Mouse (Mus musculus): Measurements from ENCODE around the gene Glis3.

Gene Glis3

GRCm38 (mm10) chr19:28527446-28527845 is 152.4 kb downstream of the Glis3 start:
- no peak for DNase-seq

DNA sequence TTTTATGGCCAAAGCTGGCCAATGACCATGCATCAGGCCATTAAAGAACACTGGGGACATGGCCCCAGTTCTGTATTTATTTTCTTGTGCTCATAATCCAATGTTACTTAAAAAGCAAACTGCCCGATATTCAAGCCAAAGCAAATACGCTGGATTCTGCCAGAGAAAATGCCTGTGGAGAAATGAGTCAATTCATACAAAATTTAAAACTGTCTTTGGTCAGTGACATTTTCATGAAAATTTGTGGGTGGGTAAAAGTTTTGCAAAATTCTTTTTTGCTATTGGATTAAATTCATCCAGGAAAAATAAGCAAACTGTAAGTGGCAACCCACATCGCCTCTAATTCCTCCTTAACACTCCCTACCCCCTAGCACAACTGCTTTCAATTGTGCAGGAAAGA is 154.5 kb downstream of the Glis3 start:
- DNase-seq: no peak

DNA sequence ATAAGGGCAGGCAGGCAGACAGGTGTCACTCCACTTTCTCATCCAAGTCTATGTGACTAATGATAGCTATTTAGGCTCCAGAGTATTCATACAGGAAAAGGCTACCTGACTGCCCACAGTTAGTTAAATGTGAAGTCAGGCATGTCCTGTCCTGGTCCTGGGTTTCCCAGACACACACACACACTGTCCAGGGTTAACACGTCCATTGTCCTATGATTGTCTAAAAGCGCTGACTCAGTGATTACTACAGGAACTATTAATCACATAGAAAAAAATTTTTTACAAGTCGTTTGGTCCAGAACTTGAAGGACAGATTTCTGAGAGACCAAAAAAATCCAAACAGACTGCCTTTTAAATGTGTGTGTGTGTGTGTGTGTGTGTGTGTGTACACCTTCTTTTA is 157.6 kb downstream of the Glis3 start:
- no peak for DNase-seq

DNA sequence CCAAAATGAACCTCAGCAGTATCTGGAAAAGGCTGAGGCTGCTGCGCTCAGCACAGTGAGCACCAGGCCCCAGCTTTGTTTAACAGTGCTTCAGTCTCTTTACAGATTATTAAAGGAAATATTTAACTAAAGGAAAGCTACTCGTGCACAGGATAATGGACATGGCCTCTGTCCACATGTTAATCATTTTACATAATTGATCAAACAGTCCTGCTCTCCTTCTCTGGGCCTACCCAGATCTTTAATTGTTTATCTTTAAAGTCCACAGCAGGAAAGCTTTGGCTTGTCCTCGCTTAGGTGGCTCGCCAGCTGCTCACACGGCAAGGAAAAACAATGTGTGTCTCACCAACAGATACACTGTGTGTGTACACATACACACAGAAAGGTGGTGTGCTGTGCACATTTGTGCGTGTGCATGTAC is 159.1 kb downstream of the Glis3 start:
- no peak for DNase-seq

DNA sequence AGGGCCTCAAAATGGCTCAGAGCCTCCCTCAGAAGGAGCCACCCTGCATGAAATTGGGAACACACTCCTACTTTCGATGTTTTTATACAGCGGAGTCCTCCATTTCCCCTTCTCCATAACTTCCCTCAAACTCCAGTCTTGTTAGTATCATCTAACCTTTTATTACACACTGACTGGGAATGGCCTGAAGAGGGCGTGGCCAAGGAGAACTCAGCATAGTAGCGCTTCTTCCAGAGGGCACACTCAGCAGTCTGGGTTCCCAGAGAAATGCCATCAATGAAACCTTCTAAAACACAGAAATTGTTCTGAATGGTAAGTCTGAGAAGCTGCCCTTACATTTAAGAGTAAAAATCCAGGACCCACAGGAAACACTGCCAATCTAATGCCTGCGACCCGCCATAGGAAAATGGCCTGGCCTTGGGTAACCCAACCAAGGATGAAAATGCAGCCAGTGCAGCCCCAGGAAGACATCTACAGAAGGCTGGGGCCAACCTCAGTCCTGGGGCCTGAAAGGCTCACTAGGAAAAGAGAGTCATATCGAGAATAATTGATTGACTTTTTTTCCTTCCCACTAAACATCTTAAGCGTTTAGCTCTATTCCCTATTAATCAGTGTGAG is 159.6 kb downstream of the Glis3 start:
- no peak for DNase-seq

DNA sequence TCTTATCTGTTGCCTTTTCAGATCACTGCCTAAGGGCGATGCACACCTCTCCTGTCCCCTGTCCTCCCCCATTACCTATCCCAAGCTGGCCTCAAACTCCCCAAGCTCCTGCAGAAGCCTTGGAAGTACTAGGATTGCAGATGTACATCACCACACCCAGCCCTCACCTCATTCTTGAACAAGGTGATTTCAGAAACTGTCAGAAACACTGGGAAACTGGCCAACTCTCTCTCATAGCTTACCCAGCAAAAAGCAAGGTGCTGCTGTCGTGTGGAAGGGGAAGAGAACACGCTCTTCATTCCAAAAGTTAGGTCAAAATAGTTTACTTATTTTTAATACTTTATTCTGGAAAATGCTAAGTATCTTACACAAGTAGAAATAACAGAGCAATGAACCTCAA is 160.6 kb downstream of the Glis3 start:
- no peak for DNase-seq

GRCm38 (mm10) chr19:28518846-28519245 is 161.0 kb downstream of the Glis3 start:
- no peak for DNase-seq

GRCm38 (mm10) chr19:28518266-28518665 is 161.6 kb downstream of the Glis3 start:
- no peak for DNase-seq

DNA sequence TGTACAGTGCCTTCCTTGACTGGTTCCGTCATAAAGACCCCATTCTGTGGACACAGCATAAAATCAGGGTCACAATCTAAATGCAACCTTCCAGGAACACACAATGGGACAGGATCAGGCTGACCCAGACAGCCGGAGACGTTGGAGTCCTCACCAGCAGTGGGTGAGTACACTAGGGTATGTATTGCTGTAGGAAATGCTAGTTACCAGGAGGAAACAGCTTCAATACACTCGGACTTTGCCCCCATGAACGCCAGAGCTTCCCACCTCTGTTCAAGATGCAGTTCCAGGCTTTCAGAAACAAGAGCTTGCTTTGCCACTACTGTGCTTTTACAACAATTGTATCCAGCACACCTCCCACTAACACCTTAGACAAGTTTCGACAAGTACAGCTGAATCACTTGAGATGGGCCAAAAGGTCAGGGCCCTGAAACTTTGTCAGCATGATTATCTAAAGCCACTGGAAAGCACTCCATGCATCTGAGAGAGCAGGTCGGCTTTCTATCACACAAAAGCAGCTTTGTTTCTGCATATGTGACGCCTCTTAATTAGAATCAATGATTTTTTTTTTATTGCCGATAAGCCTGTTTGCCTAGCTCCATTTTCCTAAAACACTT is 162.3 kb downstream of the Glis3 start:
- DNase-seq: peak in 1 of 2 experiments; percentile 32

DNA sequence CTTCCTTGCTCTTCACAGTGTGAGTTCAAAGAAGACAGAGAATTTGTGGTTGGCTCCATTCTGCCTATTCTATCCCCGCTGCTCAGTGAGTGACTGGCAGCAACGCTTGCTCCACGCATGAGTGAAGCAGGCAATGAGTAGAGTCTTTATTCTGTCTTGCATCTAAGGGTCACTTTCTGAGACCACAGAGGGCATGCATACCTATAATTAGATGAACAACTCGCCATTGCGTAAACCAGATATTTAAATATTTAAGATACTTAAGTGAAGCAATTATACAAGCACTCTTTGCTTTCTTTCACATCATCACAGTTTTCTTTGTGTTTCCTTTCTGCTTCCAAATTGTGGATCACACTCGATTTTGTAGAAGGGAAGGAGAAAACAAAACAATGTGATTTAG is 163.4 kb downstream of the Glis3 start:
- no peak for DNase-seq

- DNase-seq: no peak
These were observed 167.4 kb downstream of the Glis3 start for GRCm38 (mm10) chr19:28512475-28512874.

DNA sequence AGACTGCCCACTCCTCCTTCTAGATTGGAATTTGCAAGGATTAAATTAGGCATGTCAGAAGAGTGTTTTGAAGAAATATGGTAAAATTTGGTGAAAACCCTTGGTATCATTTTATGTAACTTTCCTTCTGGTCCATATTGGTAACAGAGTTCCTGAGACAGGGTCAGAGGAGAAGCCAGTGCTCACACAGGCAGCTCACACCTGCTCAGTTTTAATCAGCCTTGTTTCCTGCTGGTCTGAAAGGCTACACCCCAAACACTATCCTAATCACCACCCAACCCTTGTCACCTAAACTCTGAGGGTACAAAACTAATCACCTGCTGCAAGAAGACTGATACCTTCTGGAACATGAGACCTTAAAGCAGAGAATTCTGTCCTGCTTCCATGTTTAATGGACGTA is 168.0 kb downstream of the Glis3 start:
- DNase-seq: no peak

DNA sequence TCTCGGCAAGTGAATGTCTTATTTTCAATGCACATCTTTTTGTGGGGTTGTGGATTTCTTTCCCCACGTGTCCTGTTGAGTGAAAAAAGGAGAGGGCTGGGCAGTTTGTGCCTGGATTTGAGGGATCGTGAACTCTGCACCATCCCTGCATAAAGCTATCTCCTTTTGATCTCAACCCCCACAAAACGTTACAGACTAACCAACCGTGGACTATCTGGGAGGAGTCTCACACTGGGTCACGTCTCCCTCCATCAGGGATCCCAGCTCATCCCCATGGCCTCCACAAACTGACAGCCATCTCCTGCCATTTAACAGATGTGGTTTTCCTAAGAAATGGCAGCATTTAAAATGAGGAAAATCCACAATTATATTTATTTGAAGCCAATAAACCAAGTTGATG is 174.5 kb downstream of the Glis3 start:
- DNase-seq: no peak

DNA sequence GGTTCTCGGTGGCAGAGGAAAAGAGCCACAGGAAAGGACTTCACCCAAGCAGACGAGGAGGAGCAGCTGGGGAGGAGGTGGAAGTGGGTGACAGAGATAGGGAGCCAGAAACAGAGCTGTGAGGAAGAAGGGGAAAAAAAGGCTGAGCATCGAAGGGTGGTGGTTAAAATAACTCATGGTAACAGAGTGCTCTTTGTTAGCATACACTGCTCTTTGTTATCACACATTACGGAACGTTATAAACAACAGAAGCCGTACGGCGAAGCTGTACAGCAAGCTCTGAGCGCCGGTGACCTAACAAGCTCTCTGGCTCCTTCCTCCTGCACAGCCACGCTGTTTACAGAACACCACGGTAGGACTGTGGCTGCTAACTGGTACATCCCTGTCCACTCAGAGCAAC is 176.9 kb downstream of the Glis3 start:
- no peak for DNase-seq

GRCm38 (mm10) chr19:28500975-28501374 is 178.9 kb downstream of the Glis3 start:
- no peak for DNase-seq

GRCm38 (mm10) chr19:28500505-28500904 is 179.4 kb downstream of the Glis3 start:
- DNase-seq: no peak

GRCm38 (mm10) chr19:28499786-28500185 is 180.1 kb downstream of the Glis3 start:
- DNase-seq: no peak

GRCm38 (mm10) chr19:28495926-28496325 is 184.0 kb downstream of the Glis3 start:
- DNase-seq: no peak

- DNase-seq: no peak
These were observed 186.1 kb downstream of the Glis3 start for GRCm38 (mm10) chr19:28493605-28494260.

GRCm38 (mm10) chr19:28478055-28478454 is 201.8 kb downstream of the Glis3 start:
- DNase-seq: no peak

GRCm38 (mm10) chr19:28477326-28477863 is 202.5 kb downstream of the Glis3 start:
- no peak for DNase-seq

DNA sequence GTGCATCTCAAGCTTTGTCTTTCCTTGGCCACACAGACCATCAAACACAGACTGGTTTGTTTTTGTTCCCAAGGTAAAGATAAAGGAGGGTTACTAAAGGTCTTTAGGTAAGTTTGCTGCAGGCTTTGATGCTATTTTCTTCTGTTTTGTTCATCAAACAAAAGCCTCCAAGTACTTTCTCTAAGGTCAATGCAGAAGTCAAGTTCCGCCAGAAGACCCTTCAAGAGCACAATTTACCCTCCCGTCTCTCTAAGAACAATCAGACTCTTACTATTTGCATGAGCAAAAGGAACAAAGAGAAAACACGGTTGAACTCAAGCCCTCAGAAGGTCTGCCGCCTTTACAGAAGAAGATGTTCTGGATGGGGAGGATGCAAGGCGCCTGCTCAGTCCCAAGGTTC is 206.3 kb downstream of the Glis3 start:
- no peak for DNase-seq

DNA sequence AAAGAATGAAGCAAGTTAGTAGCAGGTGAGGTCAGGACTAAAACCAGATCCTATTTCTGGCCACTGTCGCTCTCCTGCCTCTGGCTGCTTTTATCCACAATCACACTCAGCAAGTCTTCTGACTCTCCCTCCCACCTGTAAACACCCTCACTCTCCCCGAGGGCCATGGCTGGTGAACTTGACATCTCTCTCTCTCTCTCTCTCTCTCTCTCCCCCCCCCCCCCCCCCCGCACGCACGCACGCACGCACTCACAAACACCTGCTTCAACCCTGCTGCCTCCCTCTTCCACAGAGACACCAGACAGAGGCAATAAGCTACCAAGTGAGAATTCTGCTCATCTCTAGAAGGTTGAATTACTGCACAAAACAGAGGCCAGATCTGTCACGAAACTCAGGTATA is 208.7 kb downstream of the Glis3 start:
- no peak for DNase-seq

- no peak for DNase-seq
These were observed 214.1 kb downstream of the Glis3 start for GRCm38 (mm10) chr19:28465779-28466178.
